Mouse (Mus musculus) bone marrow macrophage, adult 2 months (primary cell): ENCODE data around the gene Mrps12. TPM values are rescaled to one million over a fixed set of nuclear protein-coding genes. Genes with fewer than 3 reads are reported as not detected.

ENCODE experiments used
- H3K27ac ChIP-seq: 2 replicates; pipeline ENCODE4 v1.5.1; 2012; ENCODE audit warnings: low read depth, low read length; ENCODE audit not compliant: insufficient read depth
- H3K4me1 ChIP-seq: 2 replicates; pipeline ENCODE4 v1.6.1; 2012; ENCODE audit warnings: low read length; ENCODE audit not compliant: control insufficient read depth, insufficient read depth
- H3K4me3 ChIP-seq: 2 replicates; pipeline ENCODE4 v1.5.1; 2012; ENCODE audit warnings: mild to moderate bottlenecking, low read length, moderate library complexity; ENCODE audit not compliant: insufficient read depth
- CTCF ChIP-seq: IDR thresholded peaks from 2 replicates; pipeline ENCODE4 v1.5.1; 2012; ENCODE audit warnings: low read depth, mild to moderate bottlenecking, low read length, moderate library complexity
- POLR2A ChIP-seq: IDR thresholded peaks from 2 replicates; pipeline ENCODE4 v1.6.1; 2012; ENCODE audit warnings: mild to moderate bottlenecking, low read depth, low read length, borderline replicate concordance
- polyA plus RNA-seq: library from polyadenylated mRNA; stranded (reverse); fragments of >200 nt; gene quantifications from 2 replicates; pipeline ENCODE4 v1.2.4, GENCODE M21; 2012; ENCODE audit not compliant: missing spikeins, insufficient read depth, insufficient read length

Gene Mrps12
- polyA plus RNA-seq, 1 experiment = 39.5 TPM

GRCm38 (mm10) chr7:28761907-28762306 lies 20.3 kb upstream of the Mrps12 start:
- H3K4me3 ChIP-seq = no peak overlapping the region
- TF ChIP-seq POLR2A = no peak
- no peak for TF ChIP-seq CTCF
- H3K27ac ChIP-seq = no peak overlapping the region
- H3K4me1 ChIP-seq = peaks cover 5% of the 10 kb centered on the region; the same call in 1 of the 2 replicates

DNA sequence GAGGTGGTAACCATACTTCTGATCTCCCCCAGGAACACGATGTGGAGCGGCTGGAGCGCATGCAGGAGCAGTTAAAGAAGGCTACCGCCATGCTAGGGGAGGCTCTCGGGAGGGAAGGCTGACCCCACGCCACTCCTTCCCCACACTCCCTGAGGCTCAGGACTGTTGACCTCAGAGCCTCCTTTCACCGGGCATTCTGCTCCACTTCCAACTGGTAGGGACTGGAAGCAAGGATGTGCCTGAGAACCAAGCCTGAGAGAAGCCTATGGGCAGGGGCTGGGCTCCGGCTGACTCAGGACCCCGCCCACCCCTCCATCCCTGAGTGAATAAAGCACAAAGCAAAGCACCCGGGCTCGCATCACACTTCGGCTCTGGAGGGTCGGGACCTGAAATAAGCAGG lies 17.0 kb upstream of the Mrps12 start:
- Histone ChIP-seq H3K4me3 (no peak overlapping the region), H3K27ac (no peak overlapping the region), H3K4me1 (peaks cover 4% of the 10 kb centered on the region)
- no peak for TF ChIP-seq CTCF
- no peak for TF ChIP-seq POLR2A

GRCm38 (mm10) chr7:28756079-28756478 lies 14.5 kb upstream of the Mrps12 start, which contains the start of gene Ccer2:
Gene Ccer2 (plus strand): TSS chr7:28756174.
- TF ChIP-seq CTCF (no peak), POLR2A (no peak)
- Histone ChIP-seq H3K4me3 (no peak within 1 kb of the TSS), H3K27ac (no peak within 1 kb of the TSS), H3K4me1 (peaks cover 4% of the 10 kb centered on the region)

DNA sequence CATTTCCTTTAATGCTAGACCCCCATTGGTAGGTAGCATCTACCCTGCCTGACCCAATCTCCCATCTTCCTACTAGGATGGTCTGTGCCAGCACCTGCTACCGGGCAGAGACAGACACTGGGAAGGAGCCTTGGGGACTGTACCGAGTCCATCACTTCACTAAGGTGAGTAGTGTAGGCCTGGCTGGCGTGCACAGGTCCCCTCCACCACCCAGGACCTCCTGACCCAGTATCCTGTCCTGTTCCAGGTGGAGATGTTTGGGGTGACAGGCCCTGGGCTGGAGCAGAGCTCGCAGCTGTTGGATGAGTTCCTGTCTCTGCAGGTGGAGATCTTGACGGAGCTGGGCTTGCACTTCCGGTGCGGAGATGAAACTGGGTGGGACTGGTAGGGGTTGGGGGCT lies 8.3 kb upstream of the Mrps12 start:
- TF ChIP-seq POLR2A (no peak), CTCF (no peak)
- Histone ChIP-seq H3K27ac (no peak overlapping the region), H3K4me1 (no peaks in the 10 kb centered on the region), H3K4me3 (no peak overlapping the region)

- TF ChIP-seq CTCF (no peak), POLR2A (no peak)
- Histone ChIP-seq H3K27ac (0 out of 2 replicates have a peak overlapping the region, but pooled peaks have one; percentile 14), H3K4me1 (peaks cover 9% of the 10 kb centered on the region), H3K4me3 (peak overlapping the region; percentile 85)
Observed at GRCm38 (mm10) chr7:28741368-28741708, 282 bp downstream of the Mrps12 start.

GRCm38 (mm10) chr7:28740949-28741348 lies 671 bp downstream of the Mrps12 start:
- Histone ChIP-seq H3K4me1 (peaks cover 9% of the 10 kb centered on the region), H3K4me3 (peak overlapping the region; percentile 85), H3K27ac (no peak overlapping the region)
- no peak for TF ChIP-seq POLR2A
- TF ChIP-seq CTCF = no peak

DNA sequence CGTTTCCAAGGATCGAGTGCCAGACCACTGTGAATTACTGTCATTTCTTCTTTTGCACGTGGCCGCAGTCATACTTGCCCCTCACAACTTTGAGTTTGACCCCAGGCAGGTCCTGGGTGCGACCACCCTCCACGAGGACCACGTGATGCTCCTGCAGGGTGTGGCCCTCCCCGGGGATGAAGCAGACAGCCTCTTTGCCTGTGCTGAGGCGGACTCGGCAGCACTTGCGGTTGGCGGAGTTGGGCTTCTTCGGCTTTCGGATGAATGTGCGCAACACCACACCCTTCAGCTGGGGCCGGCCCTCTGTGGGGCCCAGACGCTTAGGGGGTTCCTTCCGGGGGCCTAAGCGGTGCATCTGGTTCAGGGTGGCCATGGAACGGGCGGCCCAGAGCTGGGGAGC lies 1.8 kb downstream of the Mrps12 start:
- peaks cover 9% of the 10 kb centered on the region for H3K4me1 ChIP-seq
- H3K27ac ChIP-seq = no peak overlapping the region
- TF ChIP-seq POLR2A = no peak
- TF ChIP-seq CTCF = no peak
- H3K4me3 ChIP-seq = no peak overlapping the region

- TF ChIP-seq CTCF = no peak
- TF ChIP-seq POLR2A = no peak
- no peak overlapping the region for H3K4me3 ChIP-seq
- H3K4me1 ChIP-seq = peaks cover 5% of the 10 kb centered on the region; the same call in 1 of the 2 replicates
- no peak overlapping the region for H3K27ac ChIP-seq
Observed at GRCm38 (mm10) chr7:28735701-28736100, 5.9 kb downstream of the Mrps12 start.

DNA sequence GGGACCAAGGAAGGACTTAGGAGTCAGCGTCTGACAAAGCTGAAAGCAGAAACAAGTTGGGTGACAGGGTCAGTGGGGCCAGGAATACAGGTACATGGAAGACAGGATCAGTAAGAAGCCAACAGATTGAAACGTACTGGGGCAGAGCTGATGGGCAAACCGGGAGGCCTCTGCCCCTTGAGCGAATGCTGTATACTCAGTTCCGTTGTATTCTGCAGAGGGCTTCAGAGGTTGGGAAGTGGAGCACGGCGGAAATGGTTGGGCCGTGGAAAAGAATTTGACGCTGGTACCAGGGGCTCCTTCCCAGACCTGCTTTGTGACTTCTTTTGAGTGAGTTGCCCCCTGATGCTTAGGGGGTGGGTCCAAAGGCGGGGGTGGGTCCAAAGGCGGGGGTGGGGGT lies 8.4 kb downstream of the Mrps12 start:
- no peak overlapping the region for H3K4me3 ChIP-seq
- H3K27ac ChIP-seq = no peak overlapping the region
- TF ChIP-seq POLR2A = no peak
- TF ChIP-seq CTCF = no peak
- peaks cover 5% of the 10 kb centered on the region; the same call in 1 of the 2 replicates for H3K4me1 ChIP-seq

GRCm38 (mm10) chr7:28732341-28733142 lies 9.1 kb downstream of the Mrps12 start:
- peaks cover 5% of the 10 kb centered on the region; the same call in 1 of the 2 replicates for H3K4me1 ChIP-seq
- H3K27ac ChIP-seq = no peak overlapping the region
- peak overlapping the region; percentile 30 for H3K4me3 ChIP-seq
- no peak for TF ChIP-seq POLR2A
- TF ChIP-seq CTCF = no peak
